Mouse (Mus musculus): Measurements from ENCODE around the gene Tbk1.

DNA sequence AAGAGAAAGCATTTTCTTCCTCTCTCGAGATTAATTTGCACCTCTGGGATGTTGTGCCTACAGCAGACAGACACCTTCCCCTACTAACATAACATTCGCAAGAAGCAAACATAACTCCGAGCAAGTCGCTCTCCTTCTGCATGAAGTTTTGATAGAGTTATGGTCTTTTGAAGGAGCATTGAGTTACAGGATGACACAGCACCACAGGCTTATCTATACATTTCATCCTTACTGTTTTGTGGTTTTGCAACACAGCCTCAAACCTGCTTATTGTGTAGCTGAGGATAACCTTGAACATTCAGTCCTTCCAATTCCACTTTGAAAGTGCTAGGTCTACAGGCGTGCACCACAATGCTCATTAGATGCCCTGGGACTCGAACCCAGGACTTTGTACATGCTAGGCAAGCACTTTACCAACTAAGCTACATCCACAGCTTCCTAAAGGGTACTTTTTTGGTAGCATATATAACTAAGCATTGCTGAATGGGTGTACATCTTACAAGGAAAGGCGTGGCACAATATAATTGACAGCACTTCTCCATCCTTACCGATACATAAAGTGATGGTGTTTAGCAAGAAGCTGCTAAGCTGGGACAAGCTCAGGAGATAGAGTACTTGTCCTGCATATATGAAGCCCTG is 56.1 kb downstream of the Tbk1 start:
- TF ChIP-seq CTCF (IDR thresholded peaks at IDR 0.05) (no peak), POLR2A (IDR thresholded peaks at IDR 0.05; ENCODE audit: insufficient read depth, low read depth, low read length) (no peak)

Measured in heart, adult 2 months (tissue).